Mouse (Mus musculus): ENCODE measurements around the gene Baiap3. TPM values are rescaled to one million over a fixed set of nuclear protein-coding genes. Genes with fewer than 3 reads are reported as not detected.

The Baiap3 gene
- polyA plus RNA-seq, 1 experiment from 2014 or later: 4.4 TPM

DNA sequence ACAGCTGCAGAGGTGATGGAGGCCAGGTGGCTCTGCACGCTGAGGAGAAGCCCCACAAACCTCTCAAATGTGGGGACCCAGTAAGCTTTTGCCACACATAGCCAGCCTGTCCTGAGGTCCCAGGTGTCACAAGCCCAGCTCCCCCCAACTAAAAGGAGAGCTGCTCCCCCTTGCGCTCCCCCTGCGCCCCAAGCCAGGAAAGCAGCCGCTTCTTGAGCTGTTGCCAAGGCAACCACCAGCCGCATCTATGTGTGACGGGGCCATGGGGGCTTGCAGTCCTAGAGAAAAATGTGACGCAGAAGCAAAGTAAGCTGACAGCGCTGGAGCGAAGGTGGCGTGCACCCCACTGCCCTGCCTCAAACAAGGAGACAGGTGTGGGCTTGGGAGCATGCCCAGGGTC lies 2.4 kb downstream of the Baiap3 start:
- 0 out of 2 replicates have a peak overlapping the region, but pooled peaks have one; percentile 34 for H3K9ac ChIP-seq (ENCODE audit: low read depth, low read length)
- H3K27me3 ChIP-seq (ENCODE audit: control insufficient read depth, insufficient read depth, low read length): peaks cover 16% of the 10 kb centered on the region
- no peaks in the 10 kb centered on the region for H3K36me3 ChIP-seq (ENCODE audit: control insufficient read depth, insufficient read depth, low read length)
- no peak overlapping the region for H3K4me3 ChIP-seq (ENCODE audit: low read depth, low read length)
- H3K9me3 ChIP-seq (ENCODE audit: control insufficient read depth, low read length): no peaks in the 10 kb centered on the region
- no peak for ATAC-seq (ENCODE audit: low FRiP score)
- 21% methylated on average over 10 of the region's 10 CpGs for WGBS
- peak; percentile 50 for DNase-seq (ENCODE audit: low spot score)
- H3K4me2 ChIP-seq (replicated peaks; ENCODE audit: low read depth, low read length): 0 out of 2 replicates have a peak overlapping the region, but pooled peaks have one; percentile 8
- peaks cover 19% of the 10 kb centered on the region for H3K4me1 ChIP-seq (replicated peaks; ENCODE audit: control insufficient read depth, insufficient read depth, low read length)
- no peak overlapping the region for H3K27ac ChIP-seq (ENCODE audit: low read depth, low read length)

DNA sequence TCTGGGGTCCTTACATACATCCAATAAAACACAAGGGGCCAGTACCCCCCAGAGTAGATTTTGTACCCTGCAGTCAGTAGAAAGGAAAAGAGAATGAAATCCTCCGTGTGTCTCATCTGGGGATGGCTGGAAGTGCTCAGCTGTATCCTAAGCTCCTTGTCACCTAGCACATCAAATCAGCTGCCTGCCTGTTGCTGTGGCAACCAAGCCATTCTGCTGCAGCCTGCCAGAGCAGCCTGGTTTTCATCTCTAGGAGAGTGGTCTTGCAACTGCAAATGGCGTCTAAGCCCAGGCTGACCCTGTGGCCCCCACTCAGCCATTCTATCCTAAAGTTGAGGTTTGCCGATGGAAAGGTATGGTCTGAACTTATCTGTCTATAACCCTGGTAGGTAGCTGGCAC lies 3.5 kb downstream of the Baiap3 start:
- Histone ChIP-seq H3K27ac (ENCODE audit: low read depth, low read length) (no peak overlapping the region), H3K4me3 (ENCODE audit: low read depth, low read length) (no peak overlapping the region), H3K9ac (ENCODE audit: low read depth, low read length) (no peak overlapping the region), H3K4me2 (replicated peaks; ENCODE audit: low read depth, low read length) (no peak overlapping the region), H3K4me1 (replicated peaks; ENCODE audit: control insufficient read depth, insufficient read depth, low read length) (peaks cover 19% of the 10 kb centered on the region), H3K9me3 (ENCODE audit: control insufficient read depth, low read length) (no peaks in the 10 kb centered on the region), H3K27me3 (ENCODE audit: control insufficient read depth, insufficient read depth, low read length) (peaks cover 16% of the 10 kb centered on the region), H3K36me3 (ENCODE audit: control insufficient read depth, insufficient read depth, low read length) (no peaks in the 10 kb centered on the region)
- peak; percentile 59 for ATAC-seq (ENCODE audit: low FRiP score)
- WGBS: 30% methylated on average over 3 of the region's 3 CpGs
- peak; percentile 48 for DNase-seq (ENCODE audit: low spot score)

DNA sequence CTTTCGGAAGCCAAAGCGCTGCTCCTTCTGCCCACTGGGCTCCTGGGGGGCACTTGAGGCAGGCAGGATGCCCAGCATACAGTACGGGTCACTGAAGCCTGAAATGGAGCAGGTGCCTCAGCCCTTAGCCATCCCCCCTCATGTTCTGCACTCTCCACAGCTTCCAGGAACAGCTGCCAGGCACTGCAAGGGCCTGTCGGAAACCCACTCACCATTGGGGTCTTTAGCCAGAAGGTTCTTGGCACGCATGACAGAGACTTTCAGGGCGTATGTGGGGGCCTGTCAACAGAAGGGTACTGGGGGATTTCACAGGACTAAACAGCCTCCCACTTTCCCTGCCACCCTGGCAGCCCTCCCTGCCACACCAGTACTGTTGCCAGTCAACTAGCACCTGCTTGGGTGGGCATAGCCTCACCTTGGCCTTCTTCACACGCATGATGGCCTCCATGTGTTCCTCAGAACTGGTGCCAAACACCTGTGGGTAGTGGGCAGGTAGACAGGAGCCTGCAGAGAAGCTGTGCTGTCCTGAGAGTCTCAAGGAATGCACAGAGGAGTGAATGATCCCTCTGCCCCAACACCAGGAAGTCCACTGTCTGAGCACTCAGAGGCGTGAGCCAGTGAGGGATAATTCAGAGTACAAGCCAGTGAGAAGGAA lies 5.9 kb downstream of the Baiap3 start:
- 81% methylated on average over 8 of the region's 8 CpGs for WGBS
- Histone ChIP-seq H3K4me1 (replicated peaks; ENCODE audit: control insufficient read depth, insufficient read depth, low read length) (peaks cover 12% of the 10 kb centered on the region), H3K4me3 (ENCODE audit: low read depth, low read length) (no peak overlapping the region), H3K9ac (ENCODE audit: low read depth, low read length) (no peak overlapping the region), H3K4me2 (replicated peaks; ENCODE audit: low read depth, low read length) (no peak overlapping the region), H3K9me3 (ENCODE audit: control insufficient read depth, low read length) (no peaks in the 10 kb centered on the region), H3K27me3 (ENCODE audit: control insufficient read depth, insufficient read depth, low read length) (peaks cover 5% of the 10 kb centered on the region; the same call in 1 of the 2 replicates), H3K36me3 (ENCODE audit: control insufficient read depth, insufficient read depth, low read length) (no peaks in the 10 kb centered on the region), H3K27ac (ENCODE audit: low read depth, low read length) (no peak overlapping the region)
- ATAC-seq (ENCODE audit: low FRiP score) (no peak), DNase-seq (ENCODE audit: low spot score) (no peak)

DNA sequence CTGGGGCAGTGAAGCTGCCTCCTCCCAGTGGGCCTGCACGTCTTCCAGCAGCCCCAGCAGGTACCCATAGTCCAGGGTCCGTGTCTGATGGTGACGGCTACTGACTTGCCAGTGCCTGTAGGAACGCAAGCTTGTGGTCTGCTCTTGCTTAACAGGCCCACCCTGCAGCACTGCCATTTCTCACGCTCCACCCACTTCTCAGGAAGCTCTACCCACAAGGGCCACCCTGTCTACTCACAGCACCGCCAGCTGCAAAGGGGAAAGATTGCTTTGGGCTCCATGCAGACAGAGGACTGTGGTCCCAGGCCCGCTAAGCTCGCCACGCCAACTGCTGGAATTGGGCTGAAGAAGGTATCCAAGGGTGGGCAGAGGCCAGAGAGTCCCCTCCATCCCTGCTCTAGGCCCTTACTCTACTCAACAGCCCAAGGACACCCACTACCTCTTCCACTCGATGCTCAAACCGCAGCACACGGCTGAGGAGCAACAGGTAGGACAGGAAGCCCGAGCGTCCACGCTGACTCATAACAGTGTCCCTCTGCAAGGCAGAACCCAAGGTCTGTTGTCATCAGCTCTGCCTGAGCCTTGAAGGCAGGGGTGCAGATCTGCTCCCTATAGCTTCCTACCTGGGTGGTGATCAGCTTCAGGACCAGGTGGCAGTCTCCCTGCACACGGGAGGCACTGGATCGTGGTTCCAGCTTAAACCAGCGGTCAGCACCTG lies 8.0 kb downstream of the Baiap3 start:
- Histone ChIP-seq H3K27me3 (ENCODE audit: control insufficient read depth, insufficient read depth, low read length) (no peaks in the 10 kb centered on the region; the same call in 1 of the 2 replicates), H3K36me3 (ENCODE audit: control insufficient read depth, insufficient read depth, low read length) (peaks cover 3% of the 10 kb centered on the region; the same call in 1 of the 2 replicates), H3K4me3 (ENCODE audit: low read depth, low read length) (no peak overlapping the region), H3K9me3 (ENCODE audit: control insufficient read depth, low read length) (no peaks in the 10 kb centered on the region), H3K4me1 (replicated peaks; ENCODE audit: control insufficient read depth, insufficient read depth, low read length) (peaks cover 3% of the 10 kb centered on the region; the same call in 1 of the 2 replicates), H3K27ac (ENCODE audit: low read depth, low read length) (no peak overlapping the region), H3K4me2 (replicated peaks; ENCODE audit: low read depth, low read length) (no peak overlapping the region), H3K9ac (ENCODE audit: low read depth, low read length) (no peak overlapping the region)
- no peak for ATAC-seq (ENCODE audit: low FRiP score)
- 86% methylated on average over 18 of the region's 18 CpGs for WGBS
- DNase-seq (ENCODE audit: low spot score): no peak

DNA sequence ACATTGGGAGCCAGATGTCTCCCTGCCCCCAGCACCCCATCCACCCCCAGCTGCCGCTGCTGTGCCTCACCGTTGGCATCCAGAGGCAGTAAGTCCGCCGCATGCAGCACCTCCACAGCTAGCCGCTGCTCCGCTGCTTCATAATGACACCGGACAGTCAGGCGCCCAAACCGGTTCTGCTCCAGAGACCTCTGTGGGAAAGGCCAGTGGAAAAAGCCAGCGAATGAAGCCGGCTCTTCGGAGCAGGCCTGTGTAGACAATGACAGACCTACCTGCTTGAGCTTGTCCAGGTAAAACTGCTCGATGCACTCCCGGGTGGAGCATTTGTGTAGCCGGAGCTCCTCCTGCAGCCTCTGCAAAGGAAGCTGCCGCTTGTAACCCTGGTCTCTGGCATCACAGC lies 11.9 kb downstream of the Baiap3 start:
- ATAC-seq (ENCODE audit: low FRiP score) (no peak), DNase-seq (ENCODE audit: low spot score) (no peak)
- H3K4me3 ChIP-seq (ENCODE audit: low read depth, low read length): no peak overlapping the region
- no peak overlapping the region for H3K27ac ChIP-seq (ENCODE audit: low read depth, low read length)
- no peaks in the 10 kb centered on the region for H3K9me3 ChIP-seq (ENCODE audit: control insufficient read depth, low read length)
- H3K4me1 ChIP-seq (replicated peaks; ENCODE audit: control insufficient read depth, insufficient read depth, low read length): peaks cover 7% of the 10 kb centered on the region
- peaks cover 8% of the 10 kb centered on the region for H3K36me3 ChIP-seq (ENCODE audit: control insufficient read depth, insufficient read depth, low read length)
- H3K27me3 ChIP-seq (ENCODE audit: control insufficient read depth, insufficient read depth, low read length): no peaks in the 10 kb centered on the region
- 89% methylated on average over 16 of the region's 16 CpGs for WGBS
- no peak overlapping the region for H3K9ac ChIP-seq (ENCODE audit: low read depth, low read length)
- H3K4me2 ChIP-seq (replicated peaks; ENCODE audit: low read depth, low read length): no peak overlapping the region

DNA sequence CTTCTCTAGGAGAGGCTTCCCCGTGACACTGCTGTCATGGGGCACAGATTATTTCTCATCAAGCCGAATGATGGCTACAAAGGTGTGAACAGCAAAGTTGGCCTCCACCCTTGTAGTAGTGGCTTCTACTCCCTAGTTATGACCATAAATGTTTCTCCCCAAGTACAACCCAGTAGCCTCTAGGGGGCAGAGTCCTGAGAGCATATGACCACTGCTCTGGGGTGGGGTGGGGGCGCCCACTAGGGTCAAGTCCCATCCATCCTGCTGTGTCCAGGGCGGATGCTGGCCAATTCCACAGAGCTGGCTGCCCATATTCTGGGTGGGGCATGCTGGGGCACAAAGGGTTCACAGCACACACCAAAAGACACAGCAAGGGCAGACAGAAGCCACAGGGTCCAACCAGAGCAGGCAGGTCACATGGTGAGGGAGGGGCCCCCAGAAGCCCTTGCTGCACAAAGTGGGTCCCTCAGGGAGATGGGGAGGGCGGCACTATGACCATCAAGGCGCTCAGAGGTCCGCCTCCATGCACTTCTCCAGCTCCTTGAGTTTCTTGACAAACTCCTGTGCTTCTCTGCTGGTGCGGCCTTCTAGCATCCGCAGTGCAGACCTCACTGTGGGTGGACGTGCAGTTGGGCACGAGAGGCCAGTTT lies 12.9 kb downstream of the Baiap3 start:
- Histone ChIP-seq H3K4me3 (ENCODE audit: low read depth, low read length) (no peak overlapping the region), H3K27ac (ENCODE audit: low read depth, low read length) (no peak overlapping the region), H3K9ac (ENCODE audit: low read depth, low read length) (no peak overlapping the region), H3K4me1 (replicated peaks; ENCODE audit: control insufficient read depth, insufficient read depth, low read length) (peaks cover 7% of the 10 kb centered on the region), H3K36me3 (ENCODE audit: control insufficient read depth, insufficient read depth, low read length) (peaks cover 8% of the 10 kb centered on the region), H3K9me3 (ENCODE audit: control insufficient read depth, low read length) (no peaks in the 10 kb centered on the region), H3K4me2 (replicated peaks; ENCODE audit: low read depth, low read length) (no peak overlapping the region), H3K27me3 (ENCODE audit: control insufficient read depth, insufficient read depth, low read length) (no peaks in the 10 kb centered on the region)
- no peak for ATAC-seq (ENCODE audit: low FRiP score)
- DNase-seq (ENCODE audit: low spot score): no peak
- 80% methylated on average over 11 of the region's 11 CpGs for WGBS

DNA sequence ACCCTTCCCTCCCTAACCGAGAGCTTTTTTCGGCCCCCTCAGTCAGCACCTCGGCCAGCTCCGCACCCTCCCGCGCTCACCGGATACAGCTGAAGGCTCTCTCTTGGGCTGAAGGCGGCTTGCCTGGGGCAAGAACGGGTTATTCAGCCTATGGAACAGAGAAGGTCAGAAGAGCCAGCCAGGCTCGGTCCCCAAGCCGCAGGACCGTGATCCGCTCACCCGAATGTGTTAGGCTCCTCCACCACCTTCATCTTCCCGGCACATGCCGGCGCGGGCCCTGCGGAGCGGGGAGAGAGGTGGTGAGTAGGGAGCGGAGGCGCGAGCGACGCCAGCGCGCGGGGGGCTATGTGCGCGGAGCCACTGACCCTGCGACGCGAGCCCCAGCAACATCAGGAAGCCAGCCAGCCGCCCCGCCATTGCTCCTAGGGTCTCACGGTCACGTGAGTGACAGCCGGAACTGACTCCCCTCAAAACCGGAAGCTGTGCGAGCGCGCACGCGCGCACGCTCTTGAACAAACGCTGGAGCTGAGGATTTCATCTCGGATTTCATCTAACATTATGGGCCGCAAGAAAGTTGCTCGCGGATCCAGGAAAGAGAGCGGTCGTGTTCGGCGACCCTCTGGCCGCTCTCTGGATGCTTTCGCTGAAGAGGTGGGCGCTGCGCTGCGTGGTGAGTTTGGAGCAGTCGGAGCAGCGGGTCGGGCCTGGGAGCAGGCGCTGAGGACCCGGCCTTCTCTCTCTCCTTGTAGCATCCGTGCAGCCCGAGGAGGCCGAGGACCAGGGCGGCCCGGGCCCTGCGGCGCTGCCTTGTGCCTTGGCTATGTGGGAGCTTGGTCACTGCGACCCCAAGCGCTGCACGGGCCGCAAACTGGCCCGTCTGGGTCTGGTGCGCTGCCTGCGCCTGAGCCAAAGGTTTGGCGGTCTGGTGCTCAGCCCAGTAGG lies 16.2 kb downstream of the Baiap3 start, which contains the start of the genes Gnptg and Tsr3:
Gene Gnptg (minus strand): TSS at position 430 of the 942 bp plus-strand sequence.
Gene Tsr3 (plus strand): TSS at position 476 of the 942 bp plus-strand sequence.
- peak; percentile 96 for DNase-seq (ENCODE audit: low spot score)
- under 1% methylated on average over 79 of the region's 80 CpGs for WGBS
- no peaks in the 10 kb centered on the region for H3K27me3 ChIP-seq (ENCODE audit: control insufficient read depth, insufficient read depth, low read length)
- peak within 1 kb of the TSS; percentile 70 for H3K27ac ChIP-seq (ENCODE audit: low read depth, low read length)
- peak within 1 kb of the TSS; percentile 100 for H3K4me3 ChIP-seq (ENCODE audit: low read depth, low read length)
- no peaks in the 10 kb centered on the region for H3K9me3 ChIP-seq (ENCODE audit: control insufficient read depth, low read length)
- peak within 1 kb of the TSS; percentile 92 for H3K4me2 ChIP-seq (replicated peaks; ENCODE audit: low read depth, low read length)
- peaks cover 8% of the 10 kb centered on the region for H3K36me3 ChIP-seq (ENCODE audit: control insufficient read depth, insufficient read depth, low read length)
- H3K9ac ChIP-seq (ENCODE audit: low read depth, low read length): peak within 1 kb of the TSS; percentile 99
- ATAC-seq (ENCODE audit: low FRiP score): peak; percentile 82
- H3K4me1 ChIP-seq (replicated peaks; ENCODE audit: control insufficient read depth, insufficient read depth, low read length): peaks cover 7% of the 10 kb centered on the region

DNA sequence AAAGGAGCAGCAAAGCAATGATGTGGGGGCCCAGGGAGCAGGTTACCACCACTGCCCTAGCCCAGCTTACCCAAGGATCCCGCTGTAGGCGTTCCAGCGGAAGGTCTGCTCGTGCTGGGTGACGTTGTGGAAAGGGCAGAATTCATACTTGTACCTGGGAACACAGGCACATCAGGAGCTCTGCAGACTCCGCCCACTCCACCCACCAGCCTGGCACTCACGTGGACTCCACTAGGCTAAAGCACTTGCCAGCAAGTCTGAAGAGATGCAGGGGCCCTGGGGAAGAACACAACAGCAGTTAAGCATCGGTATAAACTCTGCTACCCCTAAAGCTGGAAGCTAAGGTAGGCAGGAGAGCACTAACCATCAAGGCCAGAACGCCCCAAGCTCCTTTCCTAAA lies 20.5 kb downstream of the Baiap3 start:
- Histone ChIP-seq H3K36me3 (ENCODE audit: control insufficient read depth, insufficient read depth, low read length) (0 out of 2 replicates have a peak, but pooled peaks cover 4% of the 10 kb centered on the region), H3K4me3 (ENCODE audit: low read depth, low read length) (no peak overlapping the region), H3K27me3 (ENCODE audit: control insufficient read depth, insufficient read depth, low read length) (no peaks in the 10 kb centered on the region), H3K4me2 (replicated peaks; ENCODE audit: low read depth, low read length) (no peak overlapping the region), H3K9me3 (ENCODE audit: control insufficient read depth, low read length) (no peaks in the 10 kb centered on the region), H3K4me1 (replicated peaks; ENCODE audit: control insufficient read depth, insufficient read depth, low read length) (peaks cover 2% of the 10 kb centered on the region), H3K9ac (ENCODE audit: low read depth, low read length) (no peak overlapping the region), H3K27ac (ENCODE audit: low read depth, low read length) (no peak overlapping the region)
- ATAC-seq (ENCODE audit: low FRiP score): no peak
- DNase-seq (ENCODE audit: low spot score): no peak
- 83% methylated on average over 9 of the region's 9 CpGs for WGBS

Data from hindbrain, embryonic 11.5 days (tissue).